Mouse (Mus musculus) kidney, embryonic 14.5 days (tissue): Measurements from ENCODE around the gene Tenm3. TPM values are rescaled to one million over a fixed set of nuclear protein-coding genes. Genes with fewer than 3 reads are reported as not detected.
A peak's percentile ranks its signal among the peaks of the same experiment; 100 is the strongest.

ENCODE experiments used
- ATAC-seq: fragments of 200-750 bp; cut with Nextera tagmentation; 2 replicates; pipeline ENCODE4 v1.8.0; 2017; ENCODE audit warnings: moderate number of reproducible peaks, mild to moderate bottlenecking, moderate TSS enrichment, moderate library complexity; ENCODE audit not compliant: low FRiP score, low TSS enrichment
- H3K27ac ChIP-seq: fragments of 300-500 bp; sonication (generic); 2 replicates; pipeline ENCODE4 v1.5.1; 2014; ENCODE audit warnings: low read depth, mild to moderate bottlenecking, low read length, moderate library complexity, mixed read lengths
- H3K27me3 ChIP-seq: fragments of 300-500 bp; sonication (generic); 2 replicates; pipeline ENCODE4 v1.6.1; 2014; ENCODE audit warnings: mild to moderate bottlenecking, low read length; ENCODE audit not compliant: control insufficient read depth, insufficient read depth
- H3K36me3 ChIP-seq: fragments of 300-500 bp; sonication (generic); 2 replicates; pipeline ENCODE4 v1.6.1; 2014; ENCODE audit warnings: low read length, mixed read lengths; ENCODE audit not compliant: control insufficient read depth, insufficient read depth
- H3K4me1 ChIP-seq: fragments of 300-500 bp; sonication (generic); 2 replicates; pipeline ENCODE4 v1.6.1; 2014; ENCODE audit warnings: low read length, mixed read lengths; ENCODE audit not compliant: control insufficient read depth, insufficient read depth
- H3K4me2 ChIP-seq: fragments of 300-500 bp; sonication (generic); replicated peaks from 2 replicates; pipeline ENCODE4 v1.6.1; 2014; ENCODE audit warnings: low read depth, mild to moderate bottlenecking, low read length
- H3K4me3 ChIP-seq: fragments of 300-500 bp; sonication (generic); 2 replicates; pipeline ENCODE4 v1.5.1; 2014; ENCODE audit warnings: mild to moderate bottlenecking, low read length
- H3K9ac ChIP-seq: fragments of 300-500 bp; sonication (generic); 2 replicates; pipeline ENCODE4 v1.6.1; 2014; ENCODE audit warnings: low read depth, mild to moderate bottlenecking, low read length, moderate library complexity
- H3K9me3 ChIP-seq: fragments of 300-500 bp; sonication (generic); 2 replicates; pipeline ENCODE4 v1.6.1; 2016; ENCODE audit warnings: low read length; ENCODE audit not compliant: control insufficient read depth
- WGBS: fragments of 180-500 bp; shearing (Covaris S2); extraction: QIAGEN DNeasy Blood & Tissue Kit; methylation state at CpG from one replicate; pipeline ENCODE4 v1.1.7; 2014; 5-methylcytosine and 5-hydroxymethylcytosine counted together
- polyA plus RNA-seq: library from polyadenylated mRNA; unstranded; fragments of >200 nt; fragmentation: Nextera tagmentation; extraction: Ambion mirVana; gene quantifications from 2 replicates; pipeline ENCODE4 v1.2.1, GENCODE M21; 2014

Tenm3 gene
- polyA plus RNA-seq, 1 experiment from 2014 or later, result 34.4 TPM

DNA sequence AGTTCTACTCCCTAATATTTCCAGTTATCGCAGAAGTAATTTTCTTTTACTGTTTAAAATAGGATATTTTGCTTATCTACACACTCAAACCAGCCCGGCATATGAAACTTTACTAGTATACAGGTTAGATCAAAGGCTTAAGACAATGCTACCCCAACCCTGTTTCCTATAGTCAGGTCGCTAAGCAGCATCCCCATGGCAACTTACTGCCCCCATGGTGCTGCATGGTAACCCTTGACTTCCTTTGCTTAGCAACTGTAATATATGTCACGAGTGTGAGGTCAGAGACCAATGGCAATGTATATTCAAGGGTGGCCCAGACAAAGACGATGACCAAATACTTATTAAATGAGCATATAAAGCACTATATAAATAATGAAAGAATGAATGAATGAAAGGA lies 359.6 kb downstream of the Tenm3 start:
- 0 out of 2 replicates have a peak, but pooled peaks cover 7% of the 10 kb centered on the region for H3K4me1 ChIP-seq
- H3K9me3 ChIP-seq, result no peaks in the 10 kb centered on the region
- ATAC-seq, result no peak
- no peaks in the 10 kb centered on the region for H3K27me3 ChIP-seq
- no peak overlapping the region for H3K4me2 ChIP-seq
- 76% methylated on average over 5 of the region's 5 CpGs for WGBS
- H3K27ac ChIP-seq, result no peak overlapping the region
- no peaks in the 10 kb centered on the region for H3K36me3 ChIP-seq
- H3K4me3 ChIP-seq, result no peak overlapping the region
- no peak overlapping the region for H3K9ac ChIP-seq

DNA sequence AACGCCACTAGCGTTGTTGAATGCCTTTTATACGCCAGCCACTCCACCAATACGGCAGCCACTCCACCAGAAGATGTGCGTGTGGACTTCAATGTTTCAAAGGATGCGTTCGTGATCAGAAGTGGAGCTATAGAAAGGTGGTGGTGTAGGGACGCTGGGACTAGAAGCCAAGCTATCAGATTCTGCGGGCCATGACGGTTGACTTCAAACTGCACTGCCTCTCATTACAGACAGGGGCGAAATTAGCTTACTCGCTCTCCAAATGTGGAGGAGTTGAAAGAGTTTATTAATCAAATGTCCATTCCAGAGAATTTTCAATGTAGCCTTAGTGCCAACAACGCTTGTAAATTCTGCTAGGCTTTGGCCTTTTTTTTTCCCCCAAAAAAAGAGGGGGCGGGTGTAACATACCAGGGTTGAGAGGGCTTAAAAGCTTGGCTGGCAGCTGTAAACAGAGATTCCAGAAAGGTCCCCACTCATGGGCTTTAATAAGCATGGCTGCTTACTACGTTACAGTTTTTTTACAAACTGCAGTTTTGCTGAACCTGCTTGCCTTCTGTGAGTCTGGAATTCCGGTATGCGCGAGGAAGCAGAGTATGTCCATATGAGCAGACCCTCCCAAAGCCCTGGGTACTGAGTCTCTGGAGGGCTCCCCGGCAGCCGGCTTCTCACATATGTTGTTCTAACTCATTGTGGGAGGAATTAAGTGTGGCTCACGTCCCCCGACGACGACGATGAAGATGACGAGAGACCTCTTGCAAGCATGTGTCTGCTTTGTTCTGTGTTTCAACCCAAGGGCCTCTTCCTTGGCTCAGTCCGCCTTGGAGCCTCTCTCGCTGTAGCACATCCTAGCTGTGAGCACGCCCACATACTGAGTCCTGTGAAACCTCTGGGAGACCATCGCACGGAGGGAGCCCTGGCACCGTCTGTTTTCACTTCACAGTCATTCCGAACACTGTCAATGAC lies 361.8 kb downstream of the Tenm3 start:
- 0 out of 2 replicates have a peak, but pooled peaks cover 5% of the 10 kb centered on the region for H3K4me1 ChIP-seq
- no peaks in the 10 kb centered on the region for H3K27me3 ChIP-seq
- H3K4me2 ChIP-seq, result no peak overlapping the region; the same call in 1 of the 2 replicates
- no peak overlapping the region for H3K4me3 ChIP-seq
- WGBS, result 71% methylated on average over 33 of the region's 33 CpGs
- no peak overlapping the region for H3K27ac ChIP-seq
- H3K36me3 ChIP-seq, result no peaks in the 10 kb centered on the region
- H3K9ac ChIP-seq, result no peak overlapping the region
- peak; percentile 62; the same call in 1 of the 2 replicates for ATAC-seq
- H3K9me3 ChIP-seq, result no peaks in the 10 kb centered on the region

DNA sequence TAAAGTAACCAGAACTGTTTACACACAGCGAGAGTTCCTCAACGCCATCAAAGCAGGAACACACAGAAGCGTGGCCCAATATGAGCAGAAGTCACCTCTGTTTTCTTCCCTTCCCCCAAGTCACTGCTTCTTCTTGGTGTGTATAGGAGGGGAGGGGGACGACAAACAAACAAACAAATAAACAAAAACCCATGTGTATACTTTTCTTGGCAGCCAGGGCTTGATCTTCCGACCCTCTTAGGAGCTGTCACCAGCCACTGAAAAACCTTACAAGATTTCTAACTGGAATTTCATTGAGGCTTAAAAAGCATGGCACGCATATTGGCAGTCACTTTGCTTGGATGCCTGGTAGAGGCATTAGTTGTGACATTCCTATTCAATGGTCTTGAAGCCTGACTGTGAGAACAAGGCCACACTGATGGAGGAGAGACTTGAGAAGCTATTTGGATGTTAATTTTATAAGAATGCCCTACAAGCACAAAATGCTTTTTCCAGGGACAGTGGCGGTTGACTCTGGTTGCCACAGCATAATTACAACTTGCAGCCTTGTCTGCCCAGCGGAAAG lies 366.3 kb downstream of the Tenm3 start:
- WGBS, result 83% methylated on average over 8 of the region's 8 CpGs
- no peak overlapping the region for H3K4me3 ChIP-seq
- no peak overlapping the region for H3K4me2 ChIP-seq
- H3K4me1 ChIP-seq, result 0 out of 2 replicates have a peak, but pooled peaks cover 7% of the 10 kb centered on the region
- H3K27ac ChIP-seq, result no peak overlapping the region
- H3K27me3 ChIP-seq, result no peaks in the 10 kb centered on the region
- H3K9ac ChIP-seq, result no peak overlapping the region
- no peak for ATAC-seq
- no peaks in the 10 kb centered on the region for H3K9me3 ChIP-seq
- H3K36me3 ChIP-seq, result no peaks in the 10 kb centered on the region

DNA sequence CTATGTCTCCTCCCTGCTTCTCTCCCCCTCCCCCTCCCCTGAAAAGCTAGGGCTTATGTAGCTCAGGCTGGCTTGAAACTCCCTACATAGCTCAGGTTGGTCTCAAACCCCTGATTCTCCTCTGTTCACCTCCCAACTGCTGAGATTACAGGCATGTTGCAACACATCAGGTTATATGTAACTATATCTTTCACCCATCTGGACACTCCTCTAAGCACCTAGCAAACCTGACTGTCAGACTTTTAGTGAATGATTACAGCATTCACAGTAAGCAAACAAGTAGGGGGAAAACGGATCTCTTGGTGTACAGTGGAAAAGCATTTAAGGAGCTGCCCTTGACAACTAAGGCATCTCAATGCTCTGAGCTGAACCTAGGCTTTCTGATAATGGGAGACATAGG lies 366.9 kb downstream of the Tenm3 start:
- H3K27me3 ChIP-seq, result no peaks in the 10 kb centered on the region
- H3K4me1 ChIP-seq, result 0 out of 2 replicates have a peak, but pooled peaks cover 4% of the 10 kb centered on the region
- H3K36me3 ChIP-seq, result no peaks in the 10 kb centered on the region
- ATAC-seq, result no peak; the same call in 1 of the 2 replicates
- 35% methylated on average over 1 of the region's 1 CpGs for WGBS
- H3K4me3 ChIP-seq, result no peak overlapping the region
- no peak overlapping the region for H3K27ac ChIP-seq
- no peak overlapping the region for H3K9ac ChIP-seq
- no peaks in the 10 kb centered on the region for H3K9me3 ChIP-seq
- H3K4me2 ChIP-seq, result no peak overlapping the region

DNA sequence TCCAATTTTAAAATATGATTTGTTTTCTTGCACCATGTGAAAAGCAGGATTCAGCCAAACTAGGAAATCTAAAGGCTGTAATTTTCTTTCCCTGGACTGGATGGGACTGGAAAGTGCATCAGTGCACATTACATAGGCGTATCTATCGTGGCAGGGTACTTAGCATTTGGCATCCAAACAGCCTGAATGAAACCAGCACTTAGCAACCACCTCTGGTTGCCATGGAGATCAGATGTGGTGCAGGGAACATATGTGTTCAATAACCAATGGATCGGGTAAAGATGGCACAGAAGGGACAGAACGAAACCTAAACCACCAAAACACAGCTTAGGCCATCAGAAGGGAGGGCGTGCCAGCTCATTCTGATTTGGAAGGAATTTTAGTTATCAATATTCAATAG lies 376.1 kb downstream of the Tenm3 start:
- no peaks in the 10 kb centered on the region for H3K27me3 ChIP-seq
- WGBS, result 93% methylated on average over 5 of the region's 5 CpGs
- no peak overlapping the region for H3K27ac ChIP-seq
- no peaks in the 10 kb centered on the region for H3K9me3 ChIP-seq
- ATAC-seq, result no peak
- no peak overlapping the region for H3K4me3 ChIP-seq
- H3K36me3 ChIP-seq, result no peaks in the 10 kb centered on the region
- H3K9ac ChIP-seq, result no peak overlapping the region
- H3K4me2 ChIP-seq, result no peak overlapping the region
- no peaks in the 10 kb centered on the region for H3K4me1 ChIP-seq

DNA sequence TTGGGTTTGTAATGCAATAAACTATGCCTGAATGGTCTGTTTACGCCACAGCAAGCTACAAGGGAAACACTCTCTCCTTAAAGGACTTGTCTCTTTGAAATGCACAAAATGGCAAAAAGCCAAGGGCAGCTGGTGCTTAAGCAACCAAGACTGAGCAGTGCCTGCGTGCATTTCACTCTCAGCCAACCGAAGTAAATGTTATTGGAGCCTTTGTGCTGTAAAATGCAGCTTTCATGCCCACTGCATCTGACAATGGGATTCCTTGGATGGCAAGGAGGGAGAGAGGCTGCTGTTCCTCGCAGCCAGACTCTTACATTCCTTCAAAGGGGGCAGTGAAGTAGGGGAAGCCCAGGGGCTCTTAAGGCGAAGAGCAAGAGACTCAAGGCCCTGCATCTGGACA lies 385.4 kb downstream of the Tenm3 start:
- Histone ChIP-seq H3K27ac (peak overlapping the region; percentile 20; the same call in 1 of the 2 replicates), H3K9me3 (no peaks in the 10 kb centered on the region), H3K9ac (no peak overlapping the region), H3K27me3 (no peaks in the 10 kb centered on the region), H3K4me1 (peaks cover 18% of the 10 kb centered on the region), H3K4me2 (no peak overlapping the region), H3K36me3 (no peaks in the 10 kb centered on the region), H3K4me3 (no peak overlapping the region)
- 18% methylated on average over 5 of the region's 5 CpGs for WGBS
- peak; percentile 54 for ATAC-seq

DNA sequence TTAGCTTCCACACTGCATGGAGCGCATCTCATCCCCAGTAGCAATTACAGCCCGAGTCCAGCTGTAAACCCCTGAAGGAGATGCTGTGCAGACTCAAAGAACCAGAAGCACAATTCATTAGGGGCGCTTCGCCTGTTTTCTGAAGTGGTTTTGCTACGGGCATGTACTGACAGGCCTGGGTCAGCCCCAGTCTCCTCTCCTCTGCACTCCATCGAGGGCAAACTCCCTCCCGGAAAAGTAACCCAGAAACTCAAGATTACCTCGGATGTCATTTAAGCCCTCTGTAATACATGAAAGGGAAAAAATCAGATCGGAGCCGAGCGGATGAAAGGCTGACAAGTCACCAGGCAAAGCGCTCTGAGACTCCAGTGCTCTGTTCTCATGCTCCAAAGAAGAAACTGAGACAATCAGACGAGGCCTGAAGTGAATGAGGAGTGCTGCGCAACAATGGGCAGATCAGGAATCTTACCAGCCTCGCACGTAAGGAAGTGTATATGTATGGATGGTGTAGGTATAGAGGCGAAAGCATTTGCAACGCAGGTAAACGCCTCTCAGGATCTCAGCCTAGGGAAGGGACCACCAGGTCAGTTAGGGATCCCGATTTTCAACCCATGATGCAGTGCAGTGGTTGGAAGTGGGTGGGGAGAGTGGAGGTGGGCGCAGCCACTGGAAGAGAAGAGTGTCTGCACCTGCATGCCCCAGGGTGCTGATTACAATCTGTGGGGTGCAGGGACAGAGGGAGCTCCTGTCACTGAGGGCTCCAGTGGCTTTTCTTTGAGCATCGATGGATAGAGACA lies 387.2 kb downstream of the Tenm3 start:
- ATAC-seq, result peak; percentile 37; the same call in 1 of the 2 replicates
- WGBS, result 33% methylated on average over 22 of the region's 22 CpGs
- Histone ChIP-seq H3K9me3 (no peaks in the 10 kb centered on the region), H3K27ac (peak overlapping the region; percentile 6; the same call in 1 of the 2 replicates), H3K9ac (no peak overlapping the region), H3K36me3 (no peaks in the 10 kb centered on the region), H3K4me2 (0 out of 2 replicates have a peak overlapping the region, but pooled peaks have one; percentile 5), H3K4me1 (peaks cover 18% of the 10 kb centered on the region), H3K4me3 (no peak overlapping the region), H3K27me3 (no peaks in the 10 kb centered on the region)

DNA sequence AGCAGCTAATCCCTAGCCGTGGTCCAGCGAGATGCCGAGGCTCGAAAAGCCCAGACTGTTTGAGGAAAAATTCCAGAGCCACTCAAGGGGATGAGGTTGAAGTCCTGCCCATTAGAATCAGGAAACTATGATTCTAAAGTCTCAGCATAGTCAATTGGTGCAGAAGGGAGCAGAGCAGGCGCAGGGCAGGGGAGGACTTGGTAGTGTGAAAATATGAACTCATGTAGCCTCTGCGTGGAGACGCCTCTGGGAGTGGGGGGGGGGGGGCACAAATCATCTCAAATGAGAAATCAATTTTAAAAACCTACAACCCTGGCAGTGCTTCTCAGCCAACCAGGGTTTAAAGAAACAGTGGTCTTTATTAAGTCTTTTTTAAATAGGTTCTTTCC lies 392.5 kb downstream of the Tenm3 start:
- Histone ChIP-seq H3K4me3 (no peak overlapping the region), H3K4me2 (no peak overlapping the region)

More for the DNA sequence above, 392.5 kb downstream of the Tenm3 start:
- no peaks in the 10 kb centered on the region for H3K36me3 ChIP-seq
- no peaks in the 10 kb centered on the region for H3K9me3 ChIP-seq
- 46% methylated on average over 7 of the region's 7 CpGs for WGBS
- H3K27ac ChIP-seq, result no peak overlapping the region
- ATAC-seq, result no peak
- no peak overlapping the region for H3K9ac ChIP-seq
- H3K27me3 ChIP-seq, result no peaks in the 10 kb centered on the region
- peaks cover 20% of the 10 kb centered on the region for H3K4me1 ChIP-seq
